Mouse (Mus musculus) kidney, adult 2 months (tissue): Measurements from ENCODE around the gene Tlk2. TPM values are rescaled to one million over a fixed set of nuclear protein-coding genes. Genes with fewer than 3 reads are reported as not detected.

Experiments
- DNase-seq: peaks from one replicate; pipeline ENCODE4 v3.0.0; 2021
- H3K27ac ChIP-seq: fragments of 200-500 bp; 2 replicates; pipeline ENCODE4 v1.5.1; 2012; ENCODE audit warnings: low read depth, low read length, control low read depth, inconsistent platforms; ENCODE audit not compliant: insufficient read depth
- H3K27me3 ChIP-seq: fragments of 200-500 bp; replicated peaks from 2 replicates; pipeline ENCODE4 v1.6.1; 2012; ENCODE audit warnings: mild to moderate bottlenecking, moderate library complexity, low read length, inconsistent platforms; ENCODE audit not compliant: control insufficient read depth, insufficient read depth
- H3K36me3 ChIP-seq: fragments of 200-500 bp; 2 replicates; pipeline ENCODE4 v1.6.1; 2012; ENCODE audit warnings: mild to moderate bottlenecking, moderate library complexity, low read length, inconsistent platforms; ENCODE audit not compliant: control insufficient read depth, insufficient read depth
- H3K4me1 ChIP-seq: fragments of 200-500 bp; 2 replicates; pipeline ENCODE4 v1.6.1; 2011; ENCODE audit warnings: low read length; ENCODE audit not compliant: control insufficient read depth, insufficient read depth
- H3K4me3 ChIP-seq: fragments of 200-500 bp; 2 replicates; pipeline ENCODE4 v1.5.1; 2011; ENCODE audit warnings: mild to moderate bottlenecking, low read depth, low read length, control low read depth; ENCODE audit not compliant: insufficient read depth
- CTCF ChIP-seq: fragments of 200-500 bp; conservative IDR thresholded peaks from 2 replicates; pipeline ENCODE4 v1.5.1; 2011; ENCODE audit warnings: low read depth, mild to moderate bottlenecking, control low read depth, low read length, moderate library complexity, mixed read lengths; ENCODE audit not compliant: insufficient read depth, insufficient read length
- POLR2A ChIP-seq: fragments of 200-500 bp; IDR thresholded peaks from one replicate; pipeline ENCODE4 v1.6.1; 2011; ENCODE audit warnings: low read depth, low read length, control low read depth
- WGBS: fragments of 180-500 bp; shearing (Covaris S2); methylation state at CpG from one replicate; pipeline ENCODE4 v1.1.7; 2018; 5-methylcytosine and 5-hydroxymethylcytosine counted together
- polyA plus RNA-seq: library from polyadenylated mRNA; depleted of rRNA; stranded (reverse); fragments of >200 nt; gene quantifications from 2 replicates; pipeline ENCODE4 v1.2.3, GENCODE M21; 2012

The Tlk2 gene
- polyA plus RNA-seq, 1 experiment: 15.4 TPM

DNA sequence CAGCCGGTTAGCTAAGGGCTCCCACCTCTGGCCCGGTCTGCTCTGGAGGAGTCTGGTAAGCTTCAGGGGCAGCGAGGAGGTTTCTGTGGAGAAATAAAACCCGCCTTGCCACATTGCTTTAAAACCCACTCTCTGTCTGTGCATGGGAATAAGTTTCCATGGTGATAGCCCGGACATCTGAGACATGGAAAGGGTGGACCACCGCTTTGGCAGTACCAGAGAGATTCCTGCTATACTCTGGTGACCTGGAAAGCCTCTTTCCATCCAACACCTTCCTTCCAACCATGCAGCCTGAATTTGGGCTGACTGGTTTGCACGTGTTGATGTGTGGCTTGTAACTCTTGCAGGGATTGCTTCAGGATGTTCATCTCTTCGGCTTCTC is 135.0 kb downstream of the Tlk2 start:
- no peak for DNase-seq
- Histone ChIP-seq H3K4me3 (no peak overlapping the region), H3K27ac (peak overlapping the region; percentile 49), H3K36me3 (no peaks in the 10 kb centered on the region), H3K27me3 (no peaks in the 10 kb centered on the region), H3K4me1 (peaks cover 14% of the 10 kb centered on the region; the same call in 1 of the 2 replicates)
- no peak for TF ChIP-seq CTCF
- no peak for TF ChIP-seq POLR2A
- 65% methylated on average over 8 of the region's 8 CpGs for WGBS

DNA sequence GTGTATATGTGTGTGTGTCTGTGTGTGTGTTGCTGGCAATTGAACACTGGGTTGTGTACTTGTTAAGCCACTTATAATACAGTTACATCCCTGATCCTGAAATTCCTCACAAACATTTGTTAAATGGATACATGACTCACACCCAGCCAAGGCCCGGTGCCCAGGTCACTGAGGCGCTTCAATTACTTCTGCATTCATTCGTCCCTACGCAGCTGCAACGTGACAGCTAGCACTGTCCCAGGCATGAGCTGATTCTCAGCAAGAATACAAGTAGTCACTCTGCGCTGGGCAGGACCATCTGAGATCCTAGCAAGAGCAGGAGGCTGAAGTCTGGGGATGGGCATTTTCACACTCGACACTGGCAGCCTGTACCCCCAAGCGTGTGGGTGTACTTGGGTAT is 136.7 kb downstream of the Tlk2 start:
- no peak overlapping the region for H3K4me3 ChIP-seq
- H3K4me1 ChIP-seq: peaks cover 14% of the 10 kb centered on the region; the same call in 1 of the 2 replicates
- WGBS: 73% methylated on average over 8 of the region's 8 CpGs
- no peak for DNase-seq
- H3K27me3 ChIP-seq: no peaks in the 10 kb centered on the region
- H3K36me3 ChIP-seq: no peaks in the 10 kb centered on the region
- TF ChIP-seq CTCF (no peak), POLR2A (no peak)
- H3K27ac ChIP-seq: no peak overlapping the region

DNA sequence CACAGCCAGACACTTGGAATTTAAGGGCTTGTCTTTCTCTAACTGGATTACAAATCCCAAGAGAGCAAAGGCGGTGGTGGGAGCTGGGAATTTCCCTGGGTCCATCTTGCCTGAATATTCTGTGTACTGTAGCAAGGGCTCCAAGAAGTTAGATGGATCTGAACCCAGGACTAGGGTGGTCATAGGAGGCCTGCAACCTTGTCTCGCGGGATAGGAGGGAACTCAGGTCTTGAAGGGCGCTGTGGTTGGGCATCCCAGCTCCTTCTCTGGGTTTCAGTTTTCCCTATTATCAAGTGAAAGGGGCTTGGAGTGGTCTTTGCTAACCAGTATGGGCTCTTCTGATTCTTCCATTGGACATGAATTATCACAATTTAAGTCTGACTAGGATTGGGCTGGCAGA is 137.5 kb downstream of the Tlk2 start:
- no peak for DNase-seq
- Histone ChIP-seq H3K36me3 (no peaks in the 10 kb centered on the region), H3K27ac (no peak overlapping the region), H3K4me1 (peaks cover 14% of the 10 kb centered on the region; the same call in 1 of the 2 replicates), H3K27me3 (no peaks in the 10 kb centered on the region), H3K4me3 (no peak overlapping the region)
- TF ChIP-seq POLR2A: no peak
- no peak for TF ChIP-seq CTCF
- 92% methylated on average over 4 of the region's 4 CpGs for WGBS

DNA sequence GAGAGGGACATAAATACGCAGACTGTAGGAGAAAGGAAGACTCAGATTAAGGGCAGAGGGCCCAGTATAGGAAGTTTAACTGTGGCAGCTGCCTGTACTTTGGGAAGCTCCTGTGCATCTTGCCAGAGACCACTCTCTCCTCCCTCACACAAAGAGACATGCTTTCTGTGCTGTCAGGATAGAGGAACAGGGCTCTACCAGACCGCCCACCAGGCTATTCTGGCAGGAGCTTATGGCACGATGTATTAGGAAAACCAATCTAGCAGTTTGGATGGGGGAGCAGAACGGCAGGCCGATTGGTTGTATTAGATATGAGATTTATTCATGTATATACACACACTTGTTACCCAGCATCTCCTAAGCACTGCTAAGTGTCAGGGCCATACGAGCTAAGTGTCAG is 139.2 kb downstream of the Tlk2 start:
- no peak for TF ChIP-seq CTCF
- no peak for TF ChIP-seq POLR2A
- no peak for DNase-seq
- Histone ChIP-seq H3K27me3 (no peaks in the 10 kb centered on the region), H3K4me3 (no peak overlapping the region), H3K36me3 (no peaks in the 10 kb centered on the region), H3K4me1 (peaks cover 12% of the 10 kb centered on the region; the same call in 1 of the 2 replicates), H3K27ac (no peak overlapping the region)
- WGBS: 92% methylated on average over 6 of the region's 6 CpGs

DNA sequence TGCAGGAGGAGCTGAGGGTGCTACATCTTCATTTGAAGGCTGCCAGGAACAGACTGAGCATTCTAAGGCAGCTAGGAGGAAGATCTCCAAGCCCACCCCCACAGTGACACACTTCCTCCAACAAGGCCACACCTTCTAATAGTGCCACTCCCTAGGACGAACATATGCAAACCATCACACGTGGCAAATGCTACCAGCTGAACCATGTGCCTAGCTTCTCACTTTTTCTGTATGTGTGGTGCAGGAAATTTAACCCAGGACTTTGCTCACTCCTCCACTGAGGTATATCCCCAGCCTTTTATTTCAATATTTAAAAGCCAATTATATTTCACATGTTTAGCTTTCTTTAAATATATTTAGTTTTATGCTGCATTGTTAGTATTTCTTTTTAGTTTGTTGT is 142.5 kb downstream of the Tlk2 start:
- no peaks in the 10 kb centered on the region for H3K4me1 ChIP-seq
- H3K27ac ChIP-seq: no peak overlapping the region
- no peak overlapping the region for H3K4me3 ChIP-seq
- no peaks in the 10 kb centered on the region for H3K27me3 ChIP-seq
- no peaks in the 10 kb centered on the region for H3K36me3 ChIP-seq
- no peak for TF ChIP-seq POLR2A
- no peak for TF ChIP-seq CTCF
- WGBS: 50% methylated on average over 2 of the region's 2 CpGs
- DNase-seq: no peak

DNA sequence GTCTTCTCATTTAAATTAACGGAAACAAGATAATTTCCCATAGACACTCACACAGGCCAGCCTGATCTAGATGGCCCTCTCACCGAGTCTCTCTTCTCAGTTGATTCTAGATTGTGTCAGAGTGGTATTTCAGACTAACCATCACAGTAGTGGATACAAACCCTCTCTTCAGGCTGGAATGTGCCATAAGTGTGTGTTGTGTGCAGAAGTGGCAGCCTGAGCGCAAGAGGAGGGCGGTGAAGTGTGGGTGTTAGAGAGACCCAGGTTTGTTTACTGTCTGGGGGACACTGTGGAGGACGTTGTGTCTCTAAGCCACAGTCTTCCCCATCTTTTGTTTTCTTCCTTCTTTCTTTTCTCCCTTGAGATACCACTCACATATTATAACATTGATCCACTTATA is 144.9 kb downstream of the Tlk2 start:
- DNase-seq: no peak
- H3K27me3 ChIP-seq: no peaks in the 10 kb centered on the region
- H3K4me1 ChIP-seq: no peaks in the 10 kb centered on the region
- no peak for TF ChIP-seq CTCF
- no peak for TF ChIP-seq POLR2A
- H3K27ac ChIP-seq: no peak overlapping the region
- WGBS: 88% methylated on average over 5 of the region's 5 CpGs
- H3K36me3 ChIP-seq: no peaks in the 10 kb centered on the region
- no peak overlapping the region for H3K4me3 ChIP-seq

DNA sequence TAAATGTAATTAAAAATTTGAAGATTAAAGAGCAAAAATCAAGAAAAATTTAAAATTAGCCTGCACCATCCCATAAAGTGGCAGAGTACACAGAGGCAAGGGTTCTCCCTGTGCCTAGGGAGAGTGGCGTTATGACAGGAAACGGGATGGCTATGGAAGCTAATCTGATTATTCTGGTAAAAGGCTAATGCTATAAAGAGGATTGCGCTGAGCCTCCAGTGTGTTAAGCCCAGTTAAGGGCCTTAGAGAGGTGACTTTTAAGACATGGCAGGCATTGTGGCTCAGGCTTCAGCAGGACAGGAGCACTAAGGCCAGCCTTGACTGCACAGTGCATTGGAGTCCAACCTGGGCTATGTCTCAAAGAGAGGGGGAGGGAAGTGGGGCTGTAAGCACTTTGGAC is 148.5 kb downstream of the Tlk2 start:
- no peak overlapping the region for H3K27ac ChIP-seq
- 95% methylated on average over 3 of the region's 3 CpGs for WGBS
- no peak for DNase-seq
- no peaks in the 10 kb centered on the region for H3K27me3 ChIP-seq
- TF ChIP-seq CTCF (no peak), POLR2A (no peak)
- H3K36me3 ChIP-seq: no peaks in the 10 kb centered on the region
- no peak overlapping the region for H3K4me3 ChIP-seq
- H3K4me1 ChIP-seq: no peaks in the 10 kb centered on the region

DNA sequence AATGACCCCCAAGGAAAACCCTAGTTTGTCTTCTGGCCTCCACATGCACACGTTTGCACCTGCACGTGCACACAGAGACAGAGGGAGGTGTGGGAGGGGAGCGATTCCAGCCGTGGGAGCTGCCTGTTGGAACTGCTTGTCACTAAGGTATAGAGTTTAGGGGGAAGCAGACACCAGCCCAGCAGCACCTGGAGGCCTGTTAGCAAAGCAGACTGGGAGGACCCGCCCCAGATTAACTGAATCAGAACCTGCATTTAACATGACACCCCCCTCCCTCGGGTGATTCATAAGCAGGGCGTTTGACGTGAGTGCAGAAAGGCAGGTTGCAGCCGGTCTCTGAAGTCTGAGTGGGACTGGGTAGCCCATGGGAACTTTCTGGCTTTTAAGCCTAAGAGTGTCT is 151.4 kb downstream of the Tlk2 start:
- 48% methylated on average over 9 of the region's 9 CpGs for WGBS
- H3K36me3 ChIP-seq: no peaks in the 10 kb centered on the region
- no peak overlapping the region for H3K27ac ChIP-seq
- H3K4me1 ChIP-seq: no peaks in the 10 kb centered on the region
- no peaks in the 10 kb centered on the region for H3K27me3 ChIP-seq
- DNase-seq: no peak
- no peak overlapping the region for H3K4me3 ChIP-seq
- TF ChIP-seq POLR2A (no peak), CTCF (no peak)
